In the genomic region with DNA sequence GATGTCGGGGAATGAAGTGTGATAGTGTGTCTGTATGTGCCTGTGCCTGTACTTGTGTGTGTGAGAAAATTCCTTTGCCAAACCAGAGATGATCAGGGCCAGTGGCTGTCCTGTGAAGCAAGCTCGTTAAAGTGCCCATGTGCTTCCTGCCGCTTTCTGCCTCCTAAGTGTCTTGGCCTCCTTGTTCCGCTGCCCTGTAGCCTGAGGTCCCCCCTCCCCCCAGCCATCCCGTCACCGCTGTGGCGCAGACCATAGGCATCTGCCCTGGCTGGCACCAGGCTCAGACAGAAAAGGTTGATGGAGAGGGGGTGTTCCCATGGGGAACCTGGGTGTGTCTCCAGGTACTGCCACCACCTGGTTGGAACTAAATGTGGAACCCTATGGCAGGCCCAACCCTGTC, we compare ENCODE assay signal across 13 mouse cellular contexts. TPM values are rescaled to one million over a fixed set of nuclear protein-coding genes. Genes with fewer than 3 reads are reported as not detected.
A peak's percentile ranks its signal among the peaks of the same experiment; 100 is the strongest.
DNase-seq lines count a peak whose midpoint lies in the region; ATAC-seq and TF ChIP-seq lines count a peak whose summit lies in the region.
"Had no signal": no experiment of that assay in that cellular context is flagged by ENCODE, and none has a peak within 500 bp of the region (broad histone marks: within the 10 kb centered on the region; RNA-seq: fewer than 3 reads in every experiment).

No protein-coding gene starts in this region.

- peak overlapping the region; percentile 79 for H3K27ac ChIP-seq in kidney, adult 2 months (ENCODE audit: insufficient read depth, low read depth, low read length)
- H3K27ac ChIP-seq in forebrain, embryonic 13.5 days: peak overlapping the region; percentile 79
- peak overlapping the region; percentile 32; the same call in 1 of the 2 replicates for H3K27ac ChIP-seq in lung, postnatal 0 days (ENCODE audit: low read length)
- H3K27ac ChIP-seq: heart, embryonic 15.5 days; hindbrain, embryonic 14.5 days; midbrain, embryonic 13.5 days had no signal

- no peaks in the 10 kb centered on the region for H3K27me3 ChIP-seq in kidney, adult 2 months (replicated peaks; ENCODE audit: control insufficient read depth, insufficient read depth, low read length)
- no peaks in the 10 kb centered on the region for H3K27me3 ChIP-seq in forebrain, embryonic 13.5 days
- H3K27me3 ChIP-seq in lung, postnatal 0 days (replicated peaks; ENCODE audit: insufficient read depth, low read length): no peaks in the 10 kb centered on the region
- H3K27me3 ChIP-seq: heart, embryonic 15.5 days had no signal

- H3K4me3 ChIP-seq in kidney, adult 2 months (ENCODE audit: insufficient read depth, low read depth, low read length): no peak overlapping the region
- no peak overlapping the region for H3K4me3 ChIP-seq in forebrain, embryonic 13.5 days
- no peak overlapping the region for H3K4me3 ChIP-seq in lung, postnatal 0 days (ENCODE audit: low read depth, low read length)
- H3K4me3 ChIP-seq: heart, embryonic 15.5 days; midbrain, embryonic 13.5 days had no signal

- no peak for TF ChIP-seq CTCF in kidney, adult 2 months (conservative IDR thresholded peaks at IDR 0.05; ENCODE audit: insufficient read depth, insufficient read length, low read depth, low read length)
- no peak for TF ChIP-seq CTCF in brain, embryonic 14.5 days (IDR thresholded peaks at IDR 0.05; ENCODE audit: borderline replicate concordance, extremely low read depth, insufficient read depth, insufficient read length)
- no peak; the same call in 1 of the 2 replicates for TF ChIP-seq CTCF in lung, postnatal 0 days (IDR thresholded peaks at IDR 0.05)

- no peak for ATAC-seq in forebrain, embryonic 13.5 days
- ATAC-seq in lung, postnatal 0 days: peak; percentile 39

- WGBS in kidney, adult 2 months: 32% methylated on average over 7 of the region's 7 CpGs
- 59% methylated on average over 7 of the region's 7 CpGs for WGBS in forebrain, embryonic 13.5 days
- 59% methylated on average over 7 of the region's 7 CpGs for WGBS in lung, postnatal 0 days

- H3K4me1 ChIP-seq in kidney, adult 2 months (ENCODE audit: control insufficient read depth, insufficient read depth, low read length): peaks cover 26% of the 10 kb centered on the region
- H3K4me1 ChIP-seq in forebrain, embryonic 13.5 days: peaks cover 94% of the 10 kb centered on the region
- no peaks in the 10 kb centered on the region for H3K4me1 ChIP-seq in lung, postnatal 0 days (ENCODE audit: insufficient read depth, low read depth, low read length)

- no peaks in the 10 kb centered on the region; the same call in 1 of the 2 replicates for H3K36me3 ChIP-seq in kidney, adult 2 months (ENCODE audit: control insufficient read depth, insufficient read depth, low read length)
- H3K36me3 ChIP-seq in forebrain, embryonic 13.5 days (ENCODE audit: poor library complexity, severe bottlenecking): peaks cover 56% of the 10 kb centered on the region
- no peaks in the 10 kb centered on the region for H3K36me3 ChIP-seq in lung, postnatal 0 days (ENCODE audit: insufficient read depth, low read length)

- DNase-seq in kidney, adult 2 months: no peak
- DNase-seq in kidney, adult 9 months: no peak
- DNase-seq in brain, embryonic 14.5 days (ENCODE audit: low read depth): peak; percentile 37
- DNase-seq in lung, postnatal 0 days (ENCODE audit: low spot score): peak; percentile 15
- DNase-seq in thymus, postnatal 10 days (ENCODE audit: low spot score in 2 of 2): no peak
- DNase-seq in cerebellum, postnatal 25 days: no peak
- DNase-seq: cerebellum, adult 11-12 months; layer of hippocampus, adult 9-11 months had no signal

- no peak for TF ChIP-seq POLR2A in kidney, adult 2 months (IDR thresholded peaks at IDR 0.05; ENCODE audit: low read depth, low read length)
- TF ChIP-seq POLR2A in brain, embryonic 14.5 days (IDR thresholded peaks at IDR 0.05; ENCODE audit: borderline replicate concordance, extremely low read depth, insufficient read depth, insufficient read length, poor library complexity, severe bottlenecking): no peak

- TF ChIP-seq EP300 in lung, postnatal 0 days (IDR thresholded peaks at IDR 0.05): no peak

- no peak overlapping the region for H3K4me2 ChIP-seq in forebrain, embryonic 13.5 days
- no peak overlapping the region for H3K4me2 ChIP-seq in lung, postnatal 0 days (replicated peaks; ENCODE audit: low read depth, low read length)
- H3K4me2 ChIP-seq: heart, embryonic 15.5 days; hindbrain, embryonic 14.5 days; lung, embryonic 14.5 days; midbrain, embryonic 13.5 days had no signal

- H3K9me3 ChIP-seq in forebrain, embryonic 13.5 days (replicated peaks): no peaks in the 10 kb centered on the region
- no peaks in the 10 kb centered on the region for H3K9me3 ChIP-seq in lung, postnatal 0 days (ENCODE audit: low read length)
- H3K9me3 ChIP-seq: heart, embryonic 15.5 days; midbrain, embryonic 13.5 days had no signal

- no peak overlapping the region for H3K9ac ChIP-seq in forebrain, embryonic 13.5 days
- H3K9ac ChIP-seq in lung, postnatal 0 days (replicated peaks; ENCODE audit: low read depth): no peak overlapping the region
- H3K9ac ChIP-seq: heart, embryonic 15.5 days; hindbrain, embryonic 14.5 days; lung, embryonic 14.5 days; midbrain, embryonic 13.5 days had no signal

RNA-seq across cellular contexts. Expression of a gene that starts 13.1 kb away (rescaled TPM):
- 27.6 and 30.4 TPM in 2 replicates for polyA plus RNA-seq in kidney, adult 2 months (2012; rRNA removed)
- polyA plus RNA-seq in brain, embryonic 14.5 days (2012; rRNA removed): 53.3 and 75.7 TPM in 2 replicates
- polyA plus RNA-seq in forebrain, embryonic 13.5 days (2015; fragmentation: Nextera tagmentation; extraction: Ambion mirVana): 67.6 and 71.9 TPM in 2 replicates
- polyA plus RNA-seq in lung, postnatal 0 days (2015; fragmentation: Nextera tagmentation; extraction: Ambion mirVana): 45.6 and 53.0 TPM in 2 replicates

Comparison
In these comparisons a context has a peak if more than half of its experiments do, and no peak if none do; other contexts are left out.
1. DNase-seq: peak in brain, embryonic 14.5 days (single experiment) and lung, postnatal 0 days (single experiment); none in kidney, adult 2 months (single experiment), kidney, adult 9 months (single experiment), thymus, postnatal 10 days (0 of 2) and cerebellum, postnatal 25 days (0 of 2).
2. Peak in every context shown above with its lines, with median percentiles within 50 percentile points of each other: H3K27ac ChIP-seq.